In genomic region chr1:82135761-82136331, GRCm38 (mm10) we compare ENCODE assay signal across 15 mouse cellular contexts.
DNase-seq lines count a peak whose midpoint lies in the region; ATAC-seq lines count a peak whose summit lies in the region.
"Had no signal": no experiment of that assay in that cellular context is flagged by ENCODE, and none has a peak within 500 bp of the region (broad histone marks: within the 10 kb centered on the region; RNA-seq: fewer than 3 reads in every experiment).

No protein-coding gene starts in this region.

- peak overlapping the region; percentile 72; the same call in 1 of the 2 replicates for H3K27ac ChIP-seq in limb, embryonic 10.5 days
- H3K27ac ChIP-seq: embryonic facial prominence, embryonic 13.5 days; kidney, embryonic 15.5 days had no signal

- peak; percentile 10 to 21 for DNase-seq in heart, postnatal 10 days
- no peak for DNase-seq in heart, adult 8-10 months (ENCODE audit: low spot score)
- peak; percentile 8 for DNase-seq in ovary, postnatal 36 days (ENCODE audit: low spot score)
- DNase-seq in ovary, postnatal 14 days (ENCODE audit: low spot score), result no peak
- peak; percentile 35 for DNase-seq in limb, embryonic 10.5 days (ENCODE audit: low spot score)
- no peak for DNase-seq in urinary bladder, postnatal 14 days (ENCODE audit: low spot score)
- DNase-seq: cerebellum, adult 18-20 months; gastrocnemius, postnatal 25 days; lung, adult 2 months; lung, postnatal 4 days; right cerebral cortex, postnatal 25 days had no signal

- H3K27me3 ChIP-seq in limb, embryonic 10.5 days (ENCODE audit: low read depth, poor library complexity, severe bottlenecking), result peaks cover 6% of the 10 kb centered on the region; the same call in 1 of the 2 replicates
- H3K27me3 ChIP-seq: embryonic facial prominence, embryonic 13.5 days; kidney, embryonic 15.5 days had no signal

- peaks cover 16% of the 10 kb centered on the region; the same call in 1 of the 2 replicates for H3K4me1 ChIP-seq in limb, embryonic 10.5 days
- H3K4me1 ChIP-seq: embryonic facial prominence, embryonic 13.5 days; kidney, embryonic 15.5 days had no signal

- H3K4me3 ChIP-seq in limb, embryonic 10.5 days, result no peak overlapping the region
- H3K4me3 ChIP-seq: embryonic facial prominence, embryonic 13.5 days; kidney, embryonic 15.5 days had no signal

- ATAC-seq in granulocyte monocyte progenitor cell, adult 5-6 weeks (replicated peaks; ENCODE audit: poor library complexity, severe bottlenecking), result no peak
- ATAC-seq: inflammation-experienced regulatory T-cells, adult 6 months had no signal

- H3K36me3 ChIP-seq in limb, embryonic 10.5 days, result no peaks in the 10 kb centered on the region
- H3K36me3 ChIP-seq: embryonic facial prominence, embryonic 13.5 days; kidney, embryonic 15.5 days had no signal

- intact Hi-C loops in heart, postnatal 10 days (cut with DNase I), result loop anchor here (5.0 kb wide), 1 partner anchor 46 kb away; no protein-coding TSS in a partner anchor

- no peaks in the 10 kb centered on the region for H3K9me3 ChIP-seq in limb, embryonic 10.5 days (replicated peaks)
- H3K9me3 ChIP-seq: embryonic facial prominence, embryonic 13.5 days; kidney, embryonic 15.5 days had no signal

- 37% methylated on average over 8 of the region's 8 CpGs for WGBS in limb, embryonic 10.5 days

Comparison
In these comparisons a context has a peak if more than half of its experiments do, and no peak if none do; other contexts are left out.
1. DNase-seq: peak in heart, postnatal 10 days (2 of 2), ovary, postnatal 36 days (single experiment) and limb, embryonic 10.5 days (single experiment); none in heart, adult 8-10 months (single experiment), ovary, postnatal 14 days (single experiment) and urinary bladder, postnatal 14 days (single experiment).